Mouse (Mus musculus) lung, postnatal 36 days (tissue): Measurements from ENCODE around the gene Bmp5.

Source experiments
- DNase-seq: peaks from one replicate; pipeline ENCODE4 v3.0.0; 2022; ENCODE audit warnings: mixed read lengths

Gene Bmp5

GRCm38 (mm10) chr9:75846010-75846409 lies 70.8 kb downstream of the Bmp5 start:
- DNase-seq, result no peak

- DNase-seq, result no peak
These were observed 75.6 kb downstream of the Bmp5 start for GRCm38 (mm10) chr9:75850670-75851228.

- no peak for DNase-seq
These were observed 83.0 kb downstream of the Bmp5 start for GRCm38 (mm10) chr9:75858161-75858560.

GRCm38 (mm10) chr9:75858939-75859338 lies 83.8 kb downstream of the Bmp5 start:
- no peak for DNase-seq

GRCm38 (mm10) chr9:75870332-75871177 lies 95.4 kb downstream of the Bmp5 start:
- DNase-seq, result peak; percentile 66

- peak; percentile 76 for DNase-seq
These were observed 101.2 kb downstream of the Bmp5 start for GRCm38 (mm10) chr9:75876333-75876732.

- DNase-seq, result no peak
These were observed 108.5 kb downstream of the Bmp5 start for GRCm38 (mm10) chr9:75883481-75884190.

- DNase-seq, result no peak
These were observed 111.8 kb downstream of the Bmp5 start for GRCm38 (mm10) chr9:75886801-75887544.

GRCm38 (mm10) chr9:75896918-75897317 lies 121.8 kb downstream of the Bmp5 start:
- DNase-seq, result no peak

- DNase-seq, result no peak
These were observed 122.9 kb downstream of the Bmp5 start for GRCm38 (mm10) chr9:75898022-75898421.

- no peak for DNase-seq
These were observed 126.1 kb downstream of the Bmp5 start for GRCm38 (mm10) chr9:75901219-75901618.

GRCm38 (mm10) chr9:75905497-75905896 lies 130.3 kb downstream of the Bmp5 start:
- peak; percentile 71 for DNase-seq

- peak; percentile 81 for DNase-seq
These were observed 135.1 kb downstream of the Bmp5 start for GRCm38 (mm10) chr9:75910112-75910799.

- no peak for DNase-seq
These were observed 136.4 kb downstream of the Bmp5 start for GRCm38 (mm10) chr9:75911542-75911941.

- no peak for DNase-seq
These were observed 140.9 kb downstream of the Bmp5 start for GRCm38 (mm10) chr9:75916027-75916426.

GRCm38 (mm10) chr9:75927196-75927880 lies 152.2 kb downstream of the Bmp5 start:
- peak; percentile 52 for DNase-seq

- DNase-seq, result no peak
These were observed 152.9 kb downstream of the Bmp5 start for GRCm38 (mm10) chr9:75928068-75928467.

GRCm38 (mm10) chr9:75944663-75945062 lies 169.5 kb downstream of the Bmp5 start:
- peak; percentile 64 for DNase-seq
